Mouse (Mus musculus): Measurements from ENCODE around the gene Mphosph6.

Mphosph6 gene

GRCm38 (mm10) chr8:117771115-117771836 lies 30.5 kb downstream of the Mphosph6 start:
- no peak for DNase-seq (ENCODE audit: extremely low spot score, low spot score)

- no peak for DNase-seq (ENCODE audit: extremely low spot score, low spot score)
Observed at GRCm38 (mm10) chr8:117768971-117769370, 32.8 kb downstream of the Mphosph6 start.

- DNase-seq (ENCODE audit: extremely low spot score, low spot score), result no peak
Observed at GRCm38 (mm10) chr8:117765947-117766346, 35.8 kb downstream of the Mphosph6 start.

GRCm38 (mm10) chr8:117764625-117765024 lies 37.1 kb downstream of the Mphosph6 start:
- DNase-seq (ENCODE audit: extremely low spot score, low spot score), result no peak

GRCm38 (mm10) chr8:117762776-117763175 lies 39.0 kb downstream of the Mphosph6 start:
- no peak for DNase-seq (ENCODE audit: extremely low spot score, low spot score)

GRCm38 (mm10) chr8:117757900-117758299 lies 43.8 kb downstream of the Mphosph6 start:
- DNase-seq (ENCODE audit: extremely low spot score, low spot score), result no peak

GRCm38 (mm10) chr8:117749436-117749835 lies 52.3 kb downstream of the Mphosph6 start:
- DNase-seq (ENCODE audit: extremely low spot score, low spot score), result no peak

- DNase-seq (ENCODE audit: extremely low spot score, low spot score), result no peak
Observed at GRCm38 (mm10) chr8:117747886-117748730, 53.6 kb downstream of the Mphosph6 start.

- DNase-seq (ENCODE audit: extremely low spot score, low spot score), result no peak
Observed at GRCm38 (mm10) chr8:117747428-117747827, 54.3 kb downstream of the Mphosph6 start.

- no peak for DNase-seq (ENCODE audit: extremely low spot score, low spot score)
Observed at GRCm38 (mm10) chr8:117746651-117747050, 55.1 kb downstream of the Mphosph6 start.

GRCm38 (mm10) chr8:117742431-117743012 lies 59.2 kb downstream of the Mphosph6 start:
- DNase-seq (ENCODE audit: extremely low spot score, low spot score), result no peak

All from neural tube, embryonic 10.5 days (tissue).